Mouse (Mus musculus) megakaryocyte, adult 5-6 weeks (primary cell): ENCODE measurements around the gene Bckdk. TPM values are rescaled to one million over a fixed set of nuclear protein-coding genes. Genes with fewer than 3 reads are reported as not detected.
"Not testable (repeated sequence)": the region's sequence is repeated elsewhere in the genome, so short reads cannot be mapped to it uniquely, and the experiment has no call there.

ENCODE experiments used
- ATAC-seq: 2 replicates; pipeline ENCODE4 v1.8.0; 2016; ENCODE audit warnings: mild to moderate bottlenecking, inconsistent platforms; ENCODE audit not compliant: poor library complexity, severe bottlenecking
- total RNA-seq, 2 experiments: library from RNA; stranded (forward) in 1 of 2; stranded (reverse) in 1 of 2; fragments of 153-499, 151-499 nt in 1 of 2; fragments of 221-1000, 200-1000 nt in 1 of 2; gene quantifications; 2 replicates each; pipeline versions ENCODE4 v1.2.3 to v1.2.4; 2015 to 2017

Bckdk gene
- total RNA-seq, 2 experiments from 2014 or later: 31.2 to 47.9 TPM

DNA sequence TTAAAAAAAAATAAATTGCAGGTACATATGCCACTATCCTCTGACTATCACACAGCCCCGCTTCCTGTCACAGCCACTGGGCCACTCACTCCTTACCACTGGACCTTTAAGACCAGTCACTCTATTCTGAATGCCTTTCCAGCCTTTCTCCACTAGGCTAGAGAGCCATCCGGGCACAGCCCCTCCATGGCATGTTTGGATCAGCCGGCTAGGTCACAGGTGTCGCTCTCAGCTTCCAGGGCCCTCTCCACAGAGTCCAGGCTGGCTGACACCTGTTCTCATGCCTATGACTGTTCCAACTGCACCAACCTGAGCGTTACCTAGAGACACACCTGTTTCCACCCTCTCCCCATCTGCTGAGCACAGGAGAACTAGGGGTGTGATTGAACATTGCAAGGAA lies 24.7 kb downstream of the Bckdk start:
- ATAC-seq: no peak

- no peak for ATAC-seq
Measured at GRCm38 (mm10) chr7:127929923-127930322, 26.0 kb downstream of the Bckdk start, which contains the start of gene Prss8. Gene Prss8, minus strand, starts transcription at chr7:127930104.

GRCm38 (mm10) chr7:127930636-127931035 lies 26.8 kb downstream of the Bckdk start:
- ATAC-seq: no peak

DNA sequence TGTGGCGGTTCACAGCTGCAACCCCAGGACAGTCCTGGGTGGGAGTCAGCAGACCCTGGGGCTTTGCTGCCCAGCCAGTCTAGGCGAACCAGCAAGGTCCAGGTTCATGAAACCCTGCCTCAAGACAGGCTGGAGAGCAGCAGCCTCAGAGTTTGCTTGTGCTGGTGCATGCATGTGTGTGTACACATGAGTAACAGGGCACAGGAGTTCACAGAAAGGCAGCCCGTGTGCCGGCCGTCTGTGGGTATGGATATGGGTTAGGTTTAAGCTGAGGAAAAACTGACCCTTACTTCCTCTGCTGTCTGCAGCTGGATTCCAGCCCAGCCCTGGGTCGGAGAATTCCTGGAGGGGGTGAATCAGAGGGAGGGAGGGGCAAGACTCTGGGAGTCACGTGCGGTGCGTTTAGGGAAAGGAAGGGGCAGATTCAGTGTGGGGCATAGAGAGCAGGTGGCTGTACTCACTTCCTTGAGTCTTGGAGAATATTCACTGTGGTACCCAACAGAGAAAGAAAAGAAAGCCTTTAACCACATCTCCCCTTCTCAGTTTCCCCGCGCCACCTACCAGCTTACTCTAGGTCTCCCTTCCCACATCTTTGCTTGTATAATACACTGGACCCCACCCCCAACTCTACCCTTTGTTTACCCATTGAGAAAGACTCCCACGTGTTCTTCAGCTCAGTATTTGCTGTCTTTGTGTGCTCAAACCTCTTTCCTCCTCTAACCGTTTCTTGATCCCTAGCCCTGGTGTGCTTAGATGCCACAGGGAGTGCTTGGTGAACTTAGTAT lies 27.7 kb downstream of the Bckdk start:
- no peak for ATAC-seq

- no peak for ATAC-seq
Measured at GRCm38 (mm10) chr7:127932273-127933031, 28.6 kb downstream of the Bckdk start.

- no peak for ATAC-seq
Measured at GRCm38 (mm10) chr7:127934075-127934474, 30.2 kb downstream of the Bckdk start.

DNA sequence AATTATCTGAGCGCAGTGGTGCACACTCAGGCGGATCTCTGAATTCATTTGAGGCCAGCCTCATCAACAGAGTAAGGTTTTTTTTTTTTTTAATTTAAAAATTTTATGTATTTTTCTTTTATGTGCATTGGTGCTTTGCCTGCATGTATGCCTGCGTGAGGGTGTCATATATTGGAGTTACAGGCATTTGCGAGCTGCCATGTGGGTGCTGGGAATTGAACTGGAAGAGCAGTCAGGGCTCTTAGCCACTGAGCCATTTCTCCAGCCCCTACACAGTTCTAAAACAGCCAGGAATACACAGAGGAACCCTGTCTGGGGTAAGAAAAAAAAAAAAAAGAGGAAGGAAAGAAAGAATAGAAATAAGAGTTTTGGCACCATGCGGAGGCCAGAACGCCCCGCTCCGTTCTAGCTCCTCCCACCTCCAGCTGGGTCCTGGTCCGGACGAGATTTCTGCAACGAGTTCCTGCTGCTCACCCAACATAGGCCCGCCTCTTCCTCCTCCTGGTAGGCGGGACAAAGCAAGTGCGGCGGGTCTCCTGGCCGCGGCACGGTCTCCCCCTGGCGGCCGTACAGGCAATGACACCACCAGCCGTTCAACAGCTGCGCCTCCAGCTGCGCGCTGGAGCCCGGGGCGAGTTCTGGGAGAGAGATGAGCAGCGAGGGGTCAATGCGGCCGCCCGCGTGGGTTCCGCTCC lies 31.3 kb downstream of the Bckdk start:
- peak; percentile 100 for ATAC-seq

- ATAC-seq: peak; percentile 8; the same call in 1 of the 2 replicates
Measured at GRCm38 (mm10) chr7:127935748-127936159, 31.9 kb downstream of the Bckdk start.

GRCm38 (mm10) chr7:127936216-127936884 lies 32.5 kb downstream of the Bckdk start:
- no peak for ATAC-seq

- ATAC-seq: not testable (repeated sequence)
Measured at GRCm38 (mm10) chr7:127942097-127942496, 38.2 kb downstream of the Bckdk start.

DNA sequence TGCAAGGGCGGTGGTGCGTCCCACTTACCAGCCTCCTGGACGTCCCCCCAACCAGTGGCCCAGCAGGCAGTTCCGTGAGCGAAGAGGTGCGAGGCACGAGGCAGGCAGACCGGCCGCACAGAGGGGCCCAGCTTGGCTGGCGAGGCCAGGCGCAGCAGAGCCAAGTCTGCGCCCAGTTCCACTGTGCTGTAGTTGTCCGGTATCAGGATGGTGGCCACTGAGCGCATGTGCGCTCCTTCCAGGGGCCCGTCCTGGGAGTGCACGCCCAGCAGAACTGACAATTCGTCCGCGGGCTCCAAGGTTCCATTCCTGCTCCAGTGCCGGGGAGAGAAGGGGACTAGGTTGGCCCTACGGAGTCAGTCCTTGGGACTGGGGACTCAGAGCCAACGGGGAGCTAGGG lies 40.7 kb downstream of the Bckdk start:
- ATAC-seq: no peak

- no peak for ATAC-seq
Measured at GRCm38 (mm10) chr7:127946470-127947023, 42.7 kb downstream of the Bckdk start, which contains the start of gene Prss36. Gene Prss36, minus strand, starts transcription at chr7:127946725.

GRCm38 (mm10) chr7:127952864-127953581 lies 49.1 kb downstream of the Bckdk start:
- ATAC-seq: peak; percentile 86

DNA sequence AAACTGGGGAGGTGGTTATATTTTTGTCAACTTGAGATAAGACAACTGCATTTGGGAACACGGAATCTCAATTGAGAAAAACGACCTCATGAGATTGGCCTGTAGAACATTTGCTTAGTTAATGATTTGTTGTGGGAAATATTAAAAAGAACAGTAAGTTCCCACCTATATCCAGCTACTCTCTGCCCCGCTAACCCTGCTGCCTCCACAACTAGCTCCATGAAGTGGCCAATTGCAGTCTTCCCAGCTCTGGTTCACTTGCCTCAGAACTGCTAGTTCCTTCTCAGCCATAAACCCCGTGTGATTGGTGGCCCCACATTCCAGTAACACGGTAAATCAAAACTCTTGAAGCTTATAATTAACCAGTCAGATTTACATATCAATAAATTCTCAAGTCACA lies 55.5 kb downstream of the Bckdk start:
- ATAC-seq: no peak

Other genes with a start within 250 kb of the Bckdk start
- gene Bcl7c, start 195.1 kb upstream of the Bckdk start, total RNA-seq (2015): 30.2 and 37.4 TPM in 2 replicates
- gene Bcl7c, start 195.1 kb upstream of the Bckdk start, total RNA-seq (2017): 8.6 and 16.6 TPM in 2 replicates
- gene Ctf1, start 191.3 kb upstream of the Bckdk start, total RNA-seq (2015): 0.16 TPM in 1 of 2 replicates, not detected in the other
- gene Ctf1, start 191.3 kb upstream of the Bckdk start, total RNA-seq (2017): 0.29 TPM in 1 of 2 replicates, not detected in the other
- not detected in 2 replicates for gene Ctf2, start 171.9 kb upstream of the Bckdk start, total RNA-seq (2015)
- not detected in 2 replicates for gene Ctf2, start 171.9 kb upstream of the Bckdk start, total RNA-seq (2017)
- gene Fbxl19, start 159.5 kb upstream of the Bckdk start, total RNA-seq (2015): 2.1 TPM in 2 replicates
- gene Fbxl19, start 159.5 kb upstream of the Bckdk start, total RNA-seq (2017): 5.8 and 6.2 TPM in 2 replicates
- 30.9 and 33.7 TPM in 2 replicates for gene Orai3, start 134.3 kb upstream of the Bckdk start, total RNA-seq (2015)
- gene Orai3, start 134.3 kb upstream of the Bckdk start, total RNA-seq (2017): 29.5 and 32.7 TPM in 2 replicates
- 35.2 and 43.3 TPM in 2 replicates for gene Setd1a, start 127.4 kb upstream of the Bckdk start, total RNA-seq (2015)
- 7.7 and 9.8 TPM in 2 replicates for gene Setd1a, start 127.4 kb upstream of the Bckdk start, total RNA-seq (2017)
- not detected in 2 replicates for gene Gm49388, start 118.5 kb upstream of the Bckdk start, total RNA-seq (2015)
- not detected in 2 replicates for gene Gm49388, start 118.5 kb upstream of the Bckdk start, total RNA-seq (2017)
- 27.0 and 30.9 TPM in 2 replicates for gene Hsd3b7, start 103.5 kb upstream of the Bckdk start, total RNA-seq (2015)
- 28.5 and 28.7 TPM in 2 replicates for gene Hsd3b7, start 103.5 kb upstream of the Bckdk start, total RNA-seq (2017)
- 59.2 and 68.7 TPM in 2 replicates for gene Stx4a, start 79.8 kb upstream of the Bckdk start, total RNA-seq (2015)
- gene Stx4a, start 79.8 kb upstream of the Bckdk start, total RNA-seq (2017): 37.7 and 45.0 TPM in 2 replicates
- gene Stx1b, start 79.5 kb upstream of the Bckdk start, total RNA-seq (2015): 0.04 TPM in 1 of 2 replicates, not detected in the other
- gene Stx1b, start 79.5 kb upstream of the Bckdk start, total RNA-seq (2017): not detected in 2 replicates
- 16.4 and 22.5 TPM in 2 replicates for gene Zfp646, start 27.9 kb upstream of the Bckdk start, total RNA-seq (2015)
- gene Zfp646, start 27.9 kb upstream of the Bckdk start, total RNA-seq (2017): 32.2 and 36.8 TPM in 2 replicates
- gene Zfp668, start 27.3 kb upstream of the Bckdk start, total RNA-seq (2015): 2.9 and 5.7 TPM in 2 replicates
- gene Zfp668, start 27.3 kb upstream of the Bckdk start, total RNA-seq (2017): 1.9 and 3.1 TPM in 2 replicates
- 0.48 TPM in 1 of 2 replicates, not detected in the other for gene Prss53, start 13.1 kb upstream of the Bckdk start, total RNA-seq (2015)
- not detected in 2 replicates for gene Prss53, start 13.1 kb upstream of the Bckdk start, total RNA-seq (2017)
- gene Gm21974, start 8.6 kb upstream of the Bckdk start, total RNA-seq (2015): not detected in 2 replicates
- gene Gm21974, start 8.6 kb upstream of the Bckdk start, total RNA-seq (2017): not detected in 2 replicates
- 49.9 and 59.6 TPM in 2 replicates for gene Vkorc1, start 8.5 kb upstream of the Bckdk start, total RNA-seq (2015)
- gene Vkorc1, start 8.5 kb upstream of the Bckdk start, total RNA-seq (2017): 5.5 and 11.2 TPM in 2 replicates
- 20.1 and 24.6 TPM in 2 replicates for gene Kat8, start 8.4 kb downstream of the Bckdk start, total RNA-seq (2015)
- 22.7 and 23.6 TPM in 2 replicates for gene Kat8, start 8.4 kb downstream of the Bckdk start, total RNA-seq (2017)
- gene Prss8, start 26.0 kb downstream of the Bckdk start, total RNA-seq (2015): not detected in 2 replicates
- gene Prss8, start 26.0 kb downstream of the Bckdk start, total RNA-seq (2017): not detected in 2 replicates
- 0.78 and 1.1 TPM in 2 replicates for gene Prss36, start 42.6 kb downstream of the Bckdk start, total RNA-seq (2015)
- 1.7 TPM in 1 of 2 replicates, not detected in the other for gene Prss36, start 42.6 kb downstream of the Bckdk start, total RNA-seq (2017)
- gene Fus, start 63.4 kb downstream of the Bckdk start, total RNA-seq (2015): 106 and 143 TPM in 2 replicates
- gene Fus, start 63.4 kb downstream of the Bckdk start, total RNA-seq (2017): 31.4 and 61.8 TPM in 2 replicates
- 251 and 323 TPM in 2 replicates for gene Pycard, start 89.8 kb downstream of the Bckdk start, total RNA-seq (2015)
- gene Pycard, start 89.8 kb downstream of the Bckdk start, total RNA-seq (2017): 48.0 and 56.5 TPM in 2 replicates
- not detected in 2 replicates for gene Trim72, start 99.9 kb downstream of the Bckdk start, total RNA-seq (2015)
- not detected in 2 replicates for gene Trim72, start 99.9 kb downstream of the Bckdk start, total RNA-seq (2017)
- gene Itgam, start 158.6 kb downstream of the Bckdk start, total RNA-seq (2015): 209 and 227 TPM in 2 replicates
- gene Itgam, start 158.6 kb downstream of the Bckdk start, total RNA-seq (2017): 286 and 332 TPM in 2 replicates
- 9.8 and 11.2 TPM in 2 replicates for gene Gm49368, start 158.6 kb downstream of the Bckdk start, total RNA-seq (2015)
- gene Gm49368, start 158.6 kb downstream of the Bckdk start, total RNA-seq (2017): 0.81 and 2.3 TPM in 2 replicates
- gene Itgax, start 225.5 kb downstream of the Bckdk start, total RNA-seq (2015): 5.1 and 6.3 TPM in 2 replicates
- gene Itgax, start 225.5 kb downstream of the Bckdk start, total RNA-seq (2017): 9.8 and 9.9 TPM in 2 replicates